Mouse (Mus musculus) lung, adult 2 months (tissue): ENCODE data around the gene Gm17949.
A peak's percentile ranks its signal among the peaks of the same experiment; 100 is the strongest.

Source experiments
- CTCF ChIP-seq: fragments of 200-500 bp; IDR thresholded peaks from 2 replicates; pipeline ENCODE4 v1.5.1; 2011; ENCODE audit warnings: mild to moderate bottlenecking, low read length, control low read depth; ENCODE audit not compliant: insufficient read depth
- POLR2A ChIP-seq: fragments of 200-500 bp; IDR thresholded peaks from 2 replicates; pipeline ENCODE4 v1.6.1; 2011; ENCODE audit warnings: low read depth, mild to moderate bottlenecking, control low read depth, low read length, borderline replicate concordance; ENCODE audit errors: extremely low read depth

GRCm38 (mm10) chr17:57030931-57031660 is 19.8 kb downstream of the Gm17949 start, which contains the start of gene Khsrp:
- TF ChIP-seq POLR2A (peak; percentile 58; the same call in 1 of the 2 replicates), CTCF (no peak)
